Mouse (Mus musculus) R1 (cell line): ENCODE measurements around the gene Paqr7.
A peak's percentile ranks its signal among the peaks of the same experiment; 100 is the strongest.
"Not testable (repeated sequence)": the region's sequence is repeated elsewhere in the genome, so short reads cannot be mapped to it uniquely, and the experiment has no call there.

Experiments used
- DNase-seq: peaks from one replicate; pipeline ENCODE4 v3.0.0-alpha.2; 2018; ENCODE audit warnings: low read depth, low spot score

Paqr7 gene

DNA sequence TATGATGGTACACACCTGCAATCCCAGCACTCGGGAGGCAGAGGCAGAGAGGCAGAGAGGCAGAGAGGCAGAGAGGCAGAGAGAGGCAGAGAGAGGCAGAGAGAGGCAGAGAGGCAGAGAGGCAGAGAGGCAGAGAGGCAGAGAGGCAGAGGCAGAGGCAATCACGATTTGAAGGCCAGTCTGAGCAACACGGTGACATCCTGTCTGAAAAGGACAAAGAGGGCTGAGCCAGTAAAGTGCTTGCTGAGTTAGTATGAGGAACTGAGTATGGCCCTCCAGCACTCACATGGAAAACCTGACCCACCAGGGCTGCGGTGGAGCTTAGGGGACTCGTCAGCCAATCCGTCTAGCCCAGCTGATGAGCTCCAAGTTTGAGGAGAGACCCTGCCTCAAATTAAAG is 2.5 kb downstream of the Paqr7 start:
- DNase-seq = not testable (repeated sequence)

DNA sequence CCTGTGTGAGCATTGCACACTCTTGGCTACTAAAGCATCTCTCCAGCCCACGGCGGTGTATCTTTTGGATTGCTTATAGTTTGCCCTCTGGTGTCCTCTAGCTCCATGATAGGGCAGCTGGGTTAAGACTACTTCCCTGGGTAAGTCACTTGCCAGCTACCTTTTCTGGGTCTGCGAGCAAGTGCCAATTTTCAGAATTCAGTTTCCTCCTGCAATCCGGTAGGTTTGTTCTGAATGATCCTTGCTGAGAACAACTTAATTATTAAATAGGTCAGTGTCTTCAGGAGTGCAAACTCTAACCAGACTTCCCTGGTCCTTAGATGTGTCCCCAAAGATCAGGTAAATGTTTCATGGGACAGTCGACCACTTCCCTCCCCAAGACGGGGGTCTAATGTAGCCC is 4.6 kb downstream of the Paqr7 start:
- no peak for DNase-seq

DNA sequence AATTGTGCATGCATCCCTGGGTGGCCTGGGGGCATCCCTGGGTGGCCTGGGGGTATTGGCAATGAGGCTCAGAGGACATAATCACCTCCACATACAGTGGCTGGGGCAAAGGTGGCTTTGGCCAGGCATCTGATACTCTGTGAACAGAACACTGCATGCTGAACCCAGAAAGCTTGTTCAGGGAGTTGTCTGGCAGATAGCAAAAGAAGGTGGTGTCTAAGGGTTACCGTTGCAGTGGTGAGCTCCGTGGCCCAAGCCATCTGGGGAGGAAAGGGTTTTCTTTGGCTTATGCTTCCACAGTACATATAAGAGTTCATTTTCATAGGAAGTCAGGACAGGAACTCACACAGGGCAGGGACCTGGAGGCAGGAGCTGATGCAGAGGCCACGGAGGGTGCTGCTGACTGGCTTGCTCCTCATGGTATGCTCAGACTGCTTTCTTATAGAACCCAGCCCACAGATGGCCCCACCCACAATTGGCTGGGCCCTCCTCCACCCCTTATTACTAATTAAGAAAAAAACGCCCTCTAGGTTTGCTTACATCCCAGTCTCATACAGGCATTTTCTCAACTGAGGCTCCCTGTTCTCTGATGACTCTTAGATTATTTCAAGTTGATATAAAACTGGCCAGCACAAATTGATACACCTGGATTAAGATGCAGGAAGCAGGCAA is 7.3 kb downstream of the Paqr7 start:
- DNase-seq = no peak

DNA sequence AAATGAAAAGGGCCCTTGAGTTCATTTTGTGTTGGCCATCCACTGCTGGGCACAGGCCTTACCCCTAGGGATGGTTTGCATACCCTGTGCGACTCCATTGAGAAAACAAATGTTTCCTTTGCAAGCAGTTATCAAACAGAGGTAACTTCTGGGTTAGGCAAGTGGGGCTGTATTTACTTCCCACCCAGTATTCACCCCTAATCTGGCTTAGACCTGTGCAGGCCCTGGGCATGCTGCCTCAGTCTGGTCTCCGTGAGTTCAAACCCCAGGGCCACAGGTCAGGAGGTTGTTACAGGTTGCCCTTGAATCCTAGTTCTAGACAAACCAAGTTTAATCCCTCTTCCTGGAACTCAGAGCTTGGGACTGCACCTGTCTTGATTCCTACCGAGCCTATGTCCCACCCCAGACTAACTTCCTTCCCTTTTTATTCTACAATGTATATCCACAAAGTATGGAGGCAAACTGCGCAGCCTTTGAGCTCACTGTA is 8.8 kb downstream of the Paqr7 start:
- DNase-seq = no peak

DNA sequence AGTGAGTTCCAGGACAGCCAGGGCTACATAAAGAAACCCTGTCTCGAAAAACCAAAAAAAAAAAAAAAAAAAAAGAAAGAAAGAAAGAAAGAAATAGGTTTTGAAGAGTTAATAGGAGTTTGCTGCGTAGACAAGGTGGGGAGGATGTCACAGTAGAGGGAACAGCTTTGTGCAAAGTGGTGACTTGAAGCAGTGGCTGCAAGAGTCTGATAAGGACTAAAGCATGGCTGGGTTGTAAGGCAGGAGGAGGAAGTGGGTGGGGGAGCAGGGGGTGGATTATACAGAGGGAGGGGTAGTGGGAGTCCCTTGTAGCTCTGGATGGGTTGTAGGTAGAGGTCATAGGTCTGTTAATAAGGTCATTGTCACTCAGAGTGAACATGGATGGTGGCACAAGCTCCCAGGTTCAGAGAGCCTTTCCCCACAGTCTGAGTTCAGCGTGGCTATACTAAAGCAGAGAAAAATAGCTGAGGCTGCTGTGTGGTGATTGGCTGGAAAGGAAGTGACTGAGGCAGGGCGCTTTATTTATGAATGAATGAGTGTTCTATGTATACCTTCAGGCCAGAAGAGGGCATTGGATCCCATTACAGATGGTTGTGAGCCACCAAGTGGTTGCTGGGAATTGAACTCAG is 9.6 kb downstream of the Paqr7 start:
- DNase-seq = no peak

DNA sequence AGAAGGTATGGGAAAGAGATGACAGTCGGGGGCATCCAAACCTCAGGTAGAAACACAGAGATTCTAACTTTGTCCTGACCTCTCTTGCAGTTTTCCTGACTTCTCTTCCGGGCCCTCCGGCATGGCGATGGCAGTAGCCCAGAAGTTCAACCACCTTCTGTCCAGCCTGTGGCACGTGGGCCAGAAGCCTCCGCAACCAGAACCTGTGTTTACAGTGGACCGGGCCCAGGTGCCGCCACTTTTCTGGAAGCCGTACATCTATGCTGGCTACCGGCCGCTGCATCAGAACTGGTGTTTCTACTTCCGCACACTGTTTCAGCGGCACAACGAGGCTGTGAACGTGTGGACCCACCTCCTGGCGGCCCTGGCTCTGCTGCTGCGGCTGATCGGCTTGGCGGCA is 10.2 kb downstream of the Paqr7 start:
- DNase-seq = no peak

DNA sequence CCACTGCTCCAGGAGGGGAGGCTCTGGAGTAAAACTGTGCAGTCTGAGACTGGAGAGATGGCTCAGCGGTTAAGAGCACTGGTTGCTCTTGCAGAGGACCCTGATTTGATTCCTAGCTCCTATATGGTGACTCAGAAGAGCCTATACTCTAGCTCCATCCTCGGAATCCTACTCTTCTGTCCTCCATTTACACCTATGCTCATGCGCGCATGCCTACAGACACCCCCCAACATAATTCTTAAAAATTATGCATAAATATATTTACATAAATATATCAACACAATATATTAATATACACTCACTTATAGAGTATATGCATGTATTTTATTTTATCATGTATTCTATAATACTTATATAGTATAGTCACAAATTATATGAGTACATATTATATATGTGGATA is 13.9 kb downstream of the Paqr7 start:
- no peak for DNase-seq

DNA sequence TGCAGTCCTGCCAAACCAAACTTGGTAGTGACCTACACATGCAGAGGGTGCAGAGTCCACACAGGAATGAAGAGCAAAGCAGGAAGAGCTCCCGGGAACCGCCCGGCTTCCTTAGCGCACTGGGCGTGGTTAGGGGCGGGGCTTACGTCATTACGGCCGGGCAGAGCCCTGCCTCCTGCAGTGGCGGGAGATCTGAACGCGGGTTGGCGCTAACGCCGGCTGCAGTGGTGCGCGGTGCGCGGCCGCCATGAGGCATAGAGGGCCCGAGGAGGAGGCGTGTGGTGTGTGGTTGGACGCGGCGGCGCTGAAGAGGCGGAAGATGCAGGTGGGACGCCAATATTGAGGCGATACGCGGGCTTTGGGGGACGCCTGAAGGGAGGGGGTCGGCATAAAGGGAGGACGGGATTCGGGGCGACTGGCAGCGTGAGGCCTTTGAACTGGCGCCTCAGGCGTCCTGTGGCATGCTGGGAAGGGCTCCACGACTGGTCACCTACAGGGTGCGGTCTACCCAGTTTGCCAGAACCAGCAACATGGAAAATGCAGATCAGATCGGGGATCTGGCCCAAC is 14.4 kb downstream of the Paqr7 start, which contains the start of gene Aunip:
TSS of gene Aunip (plus strand) at position 155 of the 567 bp plus-strand sequence.
- DNase-seq = peak; percentile 92

DNA sequence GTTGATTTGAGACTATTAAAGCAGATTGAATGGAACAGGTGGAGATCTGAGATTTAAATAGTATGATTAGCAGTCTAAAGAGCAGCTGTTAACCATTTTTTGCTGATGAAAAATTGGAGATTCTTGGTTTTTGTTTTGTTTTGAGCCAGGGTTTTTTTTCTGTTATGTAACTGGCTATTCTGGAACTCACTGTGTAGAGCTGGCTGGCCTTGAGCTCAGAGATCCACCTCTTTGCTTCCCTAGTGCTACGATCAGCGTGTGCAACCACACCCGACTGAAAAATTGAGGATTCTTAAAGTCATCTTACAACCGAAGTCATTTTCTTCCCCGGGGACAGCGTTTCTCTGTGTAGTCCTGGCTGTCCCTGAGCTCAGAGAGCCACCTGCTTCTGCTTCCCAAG is 15.2 kb downstream of the Paqr7 start:
- no peak for DNase-seq

DNA sequence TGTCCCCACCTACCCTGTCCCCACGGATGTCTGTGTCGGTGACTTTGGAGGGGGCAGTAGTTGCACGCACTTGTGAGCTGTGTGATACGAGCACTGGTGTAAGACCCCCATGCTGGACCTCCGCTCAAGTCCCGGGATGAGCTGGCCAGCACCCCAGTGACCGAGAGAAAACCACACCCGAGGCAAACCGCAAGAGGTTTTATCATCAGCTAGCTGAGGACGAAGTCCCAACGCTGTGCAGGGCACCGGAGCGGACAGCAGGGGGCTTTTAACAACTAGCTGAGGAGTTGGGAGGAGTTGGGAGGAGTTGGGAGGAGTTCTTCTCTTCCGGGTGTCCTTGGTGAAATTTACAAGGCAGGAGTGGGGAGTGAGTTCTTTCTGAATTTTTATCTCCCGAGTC is 16.3 kb downstream of the Paqr7 start:
- no peak for DNase-seq

DNA sequence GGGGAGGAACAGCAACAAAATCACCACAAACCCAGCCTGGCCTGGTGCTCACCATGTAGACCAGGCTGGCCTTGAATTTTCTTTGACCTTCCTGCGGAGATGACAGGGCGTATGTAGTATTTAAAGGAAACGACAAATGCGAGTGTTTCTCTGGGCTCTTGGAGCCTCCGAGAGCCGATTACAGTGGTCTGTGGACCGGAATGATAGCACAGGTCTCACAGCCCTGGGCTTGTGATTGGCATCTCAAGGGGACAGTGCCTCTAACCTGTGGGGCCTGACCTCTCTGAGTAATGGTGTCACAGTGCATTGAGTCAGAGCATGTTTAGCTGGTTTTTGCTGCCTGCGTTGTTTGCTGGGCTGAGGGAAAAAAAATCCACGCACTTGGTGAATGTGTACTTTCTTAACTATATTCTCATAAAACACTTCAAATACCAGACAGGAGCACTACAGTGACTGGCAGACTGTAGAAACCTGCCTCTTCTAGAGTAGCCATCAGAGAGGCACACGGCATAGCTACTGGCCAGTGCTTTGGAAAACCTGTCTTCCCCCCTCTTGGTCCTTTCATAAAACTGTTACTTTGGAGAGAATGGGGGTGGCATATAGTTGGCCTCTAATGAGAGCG is 17.9 kb downstream of the Paqr7 start:
- no peak for DNase-seq

DNA sequence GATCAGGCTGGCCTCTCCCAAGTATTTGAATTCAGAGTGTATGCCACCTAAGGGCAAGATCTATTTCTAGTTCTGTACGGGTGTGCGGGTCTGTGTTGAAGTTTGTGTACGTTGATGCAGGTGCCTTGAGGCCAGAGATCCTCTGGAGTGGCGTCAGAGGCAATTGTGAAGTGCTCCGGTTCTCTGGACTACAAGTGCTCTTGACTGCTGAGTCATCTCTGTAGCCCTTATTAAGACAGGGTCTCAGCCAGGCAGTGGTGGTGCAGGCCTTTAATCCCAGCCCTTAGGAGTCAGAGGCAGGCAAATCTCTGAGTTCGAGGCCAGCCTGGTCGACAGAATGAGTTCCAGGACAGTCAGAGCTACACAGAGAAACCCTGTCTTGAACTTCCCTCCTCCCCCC is 19.1 kb downstream of the Paqr7 start:
- DNase-seq = no peak

DNA sequence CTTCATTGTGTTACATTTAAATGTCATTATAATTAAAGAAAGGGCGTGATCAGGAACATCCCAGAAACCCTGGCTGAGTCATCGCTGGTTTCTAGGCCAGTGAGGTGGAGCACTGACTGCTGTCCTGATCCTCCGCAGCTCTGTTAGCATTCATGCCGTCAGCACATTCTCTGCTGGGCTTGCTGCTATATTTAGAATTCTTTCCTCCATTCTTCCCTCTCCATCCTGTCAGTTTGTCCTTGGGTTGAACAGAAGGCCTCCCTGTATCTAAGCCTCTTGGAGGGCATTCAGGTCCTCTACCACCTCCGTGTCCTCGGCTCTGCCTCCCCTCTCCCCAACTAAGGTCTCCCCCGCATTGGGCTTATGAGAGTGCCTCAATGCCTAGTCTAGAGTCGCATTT is 20.5 kb downstream of the Paqr7 start:
- DNase-seq = no peak

DNA sequence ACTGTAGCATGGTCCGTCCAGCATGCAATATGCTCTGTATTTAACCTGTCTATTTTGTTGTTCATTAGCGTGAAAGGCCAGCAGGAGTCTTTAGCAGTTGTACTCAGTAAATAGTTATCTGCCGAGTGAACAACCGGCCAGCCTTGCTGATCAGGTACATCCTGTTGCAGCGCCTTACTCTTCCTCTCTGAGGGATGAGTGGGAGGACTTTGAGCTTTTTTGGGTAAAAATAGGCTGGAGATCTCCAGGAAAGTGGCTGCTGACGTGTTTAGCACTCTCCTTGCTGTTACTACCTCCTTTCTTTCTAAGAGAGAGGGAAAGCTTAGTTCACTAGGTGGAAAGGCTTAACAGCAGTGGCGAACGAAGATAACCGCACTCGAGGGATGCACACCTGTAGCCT is 21.2 kb downstream of the Paqr7 start:
- no peak for DNase-seq

DNA sequence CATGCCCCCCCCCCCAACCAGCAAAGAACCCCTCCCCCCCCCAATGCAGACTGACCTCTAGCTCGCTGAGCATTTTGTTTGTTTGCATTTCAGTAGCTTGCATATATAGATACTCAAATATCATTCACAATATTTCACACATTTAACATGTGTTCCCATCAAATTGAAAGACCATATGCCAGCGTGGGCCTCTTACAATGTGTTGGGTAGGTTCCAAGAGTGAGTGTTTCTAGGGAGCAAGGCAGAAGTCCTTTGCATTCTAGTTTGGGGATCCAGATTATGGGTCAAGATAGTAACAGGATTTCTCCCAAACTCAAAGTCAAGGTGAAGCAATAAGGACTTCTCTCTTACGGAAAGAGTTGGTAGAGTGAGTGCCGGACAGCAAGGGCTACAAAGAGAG is 22.0 kb downstream of the Paqr7 start:
- DNase-seq = no peak

DNA sequence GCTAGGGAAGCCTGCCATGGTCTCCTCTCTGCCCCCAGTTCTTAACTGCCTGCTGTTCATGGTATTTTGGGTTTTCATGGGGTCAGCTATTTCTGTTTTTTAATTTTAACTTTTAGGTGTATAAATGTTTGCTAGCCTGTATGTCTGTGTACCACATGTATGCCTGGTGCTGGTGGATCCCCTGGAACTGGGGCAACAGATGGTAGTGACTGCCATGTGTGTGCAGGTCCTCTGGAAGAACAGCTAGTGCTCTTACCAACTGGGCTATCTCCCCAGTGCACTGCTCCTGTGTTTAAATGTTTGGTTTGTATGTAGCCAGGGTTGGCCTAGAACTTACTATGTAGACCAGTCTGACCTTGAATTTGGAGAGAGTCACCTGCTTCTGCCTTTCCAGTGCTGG is 22.8 kb downstream of the Paqr7 start:
- DNase-seq = no peak

DNA sequence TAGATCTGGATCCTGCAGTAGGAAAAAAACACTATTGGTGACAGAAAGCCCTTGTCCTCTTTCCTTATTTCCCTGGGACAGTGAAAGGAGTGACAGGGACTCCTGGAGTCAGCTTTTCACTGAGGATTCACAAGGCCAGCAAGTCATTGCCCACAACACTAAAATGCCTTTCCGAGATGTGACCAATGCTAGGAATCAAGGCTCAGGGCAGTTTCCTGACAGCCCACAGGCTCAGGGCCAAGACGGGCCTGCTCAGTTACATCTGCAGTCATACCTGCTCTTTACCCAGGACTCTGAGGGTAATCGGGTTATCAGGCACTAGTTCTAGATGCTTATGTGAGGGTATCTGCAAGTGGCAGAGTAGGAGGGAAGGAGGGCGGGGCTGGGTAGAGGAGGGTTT is 26.9 kb downstream of the Paqr7 start:
- DNase-seq = no peak

DNA sequence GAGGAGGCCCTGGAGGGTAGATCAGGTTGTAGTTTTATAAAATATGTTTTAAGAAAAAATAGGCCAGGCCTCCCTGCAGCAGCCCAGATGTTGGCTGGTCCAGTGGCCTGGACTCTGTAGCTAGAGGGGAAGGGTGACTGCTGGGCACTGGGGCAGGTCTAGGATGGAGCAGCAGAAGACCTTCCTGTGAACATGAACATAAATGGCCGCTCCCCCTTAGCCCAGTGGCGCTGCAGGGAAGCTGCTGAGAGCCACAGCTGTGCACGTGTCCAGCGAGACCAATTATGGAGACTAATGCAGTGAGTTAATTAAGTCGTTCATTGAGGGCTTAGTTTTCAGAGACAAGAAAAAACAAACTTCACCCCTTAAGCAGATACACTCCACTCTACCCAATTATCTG is 29.3 kb downstream of the Paqr7 start:
- no peak for DNase-seq

DNA sequence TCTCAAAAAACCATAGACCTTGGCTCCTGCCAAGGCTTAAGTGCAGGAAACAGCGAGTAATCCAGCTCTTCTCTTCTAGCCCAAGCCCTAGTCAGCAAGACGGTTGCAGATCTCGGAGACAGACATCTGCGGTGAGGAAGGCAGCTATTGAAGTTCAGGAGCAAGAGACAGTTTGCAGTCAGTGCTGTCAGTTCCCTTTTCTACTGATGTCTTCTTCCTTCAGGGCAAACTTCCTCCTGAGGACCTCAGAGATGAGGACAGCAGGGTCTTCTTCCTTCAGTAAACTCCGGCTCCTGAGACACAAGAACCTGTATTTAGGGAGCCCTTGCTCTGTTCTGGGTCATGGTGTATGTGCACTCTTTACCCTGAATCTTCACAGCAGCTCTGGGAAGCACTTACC is 29.7 kb downstream of the Paqr7 start:
- no peak for DNase-seq

DNA sequence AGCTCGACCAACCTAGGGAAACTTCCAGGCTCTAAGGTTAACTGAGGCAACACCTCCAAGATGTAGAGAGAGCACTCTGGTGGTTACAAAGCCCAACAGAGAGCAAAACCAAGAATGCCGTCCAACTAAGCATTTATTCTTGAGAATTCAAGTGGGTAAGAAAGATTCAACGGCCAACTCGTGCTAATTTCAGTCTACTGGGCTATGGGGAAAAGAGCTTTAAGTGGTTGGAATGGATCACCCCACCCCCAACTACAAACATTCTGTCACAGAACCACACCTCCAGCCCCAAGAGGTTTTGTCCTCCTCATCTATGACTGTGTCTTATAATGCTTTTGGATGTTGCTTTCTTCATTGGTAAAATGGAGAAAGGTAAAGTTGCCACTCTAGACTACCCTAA is 36.4 kb downstream of the Paqr7 start:
- no peak for DNase-seq

DNA sequence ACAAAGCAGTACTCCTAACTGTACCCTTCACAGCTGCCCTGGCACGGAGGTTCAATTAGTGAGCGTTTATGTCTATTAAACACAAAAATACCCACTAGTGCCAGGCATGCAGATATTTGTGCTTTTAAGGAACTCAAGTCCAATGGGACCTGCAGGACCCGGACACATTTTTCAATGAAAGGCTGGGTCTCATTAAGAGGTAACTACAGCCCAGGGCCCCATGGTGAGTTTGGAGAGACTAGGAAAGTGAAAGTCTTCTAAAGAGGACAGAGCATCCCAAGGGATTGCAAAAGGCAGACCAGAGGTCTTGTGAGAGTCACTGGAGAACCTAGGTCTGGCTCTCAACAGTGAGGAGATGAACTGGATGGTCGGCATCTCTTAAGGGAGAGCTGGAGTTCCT is 36.9 kb downstream of the Paqr7 start:
- DNase-seq = no peak

DNA sequence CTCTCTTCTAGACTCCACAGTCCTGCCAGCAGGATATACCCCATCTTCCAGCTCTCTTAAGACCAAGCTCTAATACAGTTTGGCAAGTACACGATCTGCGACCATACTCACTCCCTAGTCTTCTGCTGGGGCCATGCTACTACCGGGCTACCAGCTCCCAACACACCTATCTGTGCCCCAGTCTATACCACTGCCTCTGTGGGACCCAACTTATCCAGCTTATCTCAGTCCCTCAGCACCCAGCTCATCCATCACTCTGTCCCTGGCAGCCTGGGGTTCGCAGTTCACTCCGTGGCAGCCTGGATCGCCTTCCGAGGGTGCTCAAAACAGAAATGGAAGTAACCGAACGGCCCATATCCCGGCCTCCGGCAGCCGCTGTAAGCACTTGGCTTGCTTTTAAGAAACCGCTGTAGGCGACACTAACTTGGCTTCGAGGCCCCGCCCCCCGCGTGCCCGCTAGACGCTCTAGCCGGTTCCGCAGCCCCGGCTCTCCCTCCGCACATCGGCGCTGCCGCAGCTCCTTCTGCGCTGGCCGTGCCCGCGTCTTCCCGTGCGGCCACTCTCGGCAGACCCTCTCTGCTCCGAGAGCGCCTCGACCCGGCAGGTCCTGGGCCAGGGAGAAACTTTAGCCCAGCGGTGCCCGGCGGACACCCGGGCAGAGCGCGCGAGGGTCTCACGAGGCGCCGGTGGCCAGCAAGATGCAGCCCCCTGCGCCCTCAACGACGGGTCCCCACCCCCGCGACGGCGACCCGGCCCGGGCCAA is 37.8 kb downstream of the Paqr7 start:
- peak; percentile 73 for DNase-seq
